Mouse (Mus musculus) gastrocnemius, postnatal 36 days (tissue): ENCODE results near the gene Arl5c. TPM values are rescaled to one million over a fixed set of nuclear protein-coding genes. Genes with fewer than 3 reads are reported as not detected.

Experiments used
- DNase-seq, 2 experiments: peaks; one replicate each; pipeline ENCODE4 v3.0.0; 2022
- intact Hi-C: fragments of 180-260 bp; cut with DNase I; formaldehyde crosslinking; loops from one replicate; pipeline ENCODE4 v1.15.1; 2025
- total RNA-seq, 2 experiments: library from RNA; stranded (reverse); gene quantifications; 2 replicates each; pipeline ENCODE4 v1.2.3; 2021

Arl5c gene
- total RNA-seq, 2 experiments from 2014 or later = 0.32 to 0.79 TPM

GRCm38 (mm10) chr11:98020710-98021109 is 24.7 kb upstream of the Arl5c start:
- intact Hi-C loops = no loop called here
- DNase-seq = no peak

- intact Hi-C loops = no loop called here
These were observed 24.1 kb upstream of the Arl5c start for GRCm38 (mm10) chr11:98019883-98020610.

GRCm38 (mm10) chr11:98018858-98019641 is 23.1 kb upstream of the Arl5c start:
- DNase-seq = peak in 1 of 2 experiments; percentile 33
- intact Hi-C loops = no loop called here

More at GRCm38 (mm10) chr11:98019883-98020610, 24.1 kb upstream of the Arl5c start:
- DNase-seq = no peak

GRCm38 (mm10) chr11:98018222-98018621 is 22.2 kb upstream of the Arl5c start:
- peak; percentile 36 to 45 for DNase-seq
- intact Hi-C loops = no loop called here

- intact Hi-C loops = no loop called here
- peak; percentile 35 to 37 for DNase-seq
These were observed 20.8 kb upstream of the Arl5c start for GRCm38 (mm10) chr11:98016824-98017223.

GRCm38 (mm10) chr11:98016177-98016576 is 20.2 kb upstream of the Arl5c start:
- intact Hi-C loops = no loop called here
- DNase-seq = no peak

GRCm38 (mm10) chr11:98012831-98013230 is 16.9 kb upstream of the Arl5c start:
- no peak for DNase-seq
- intact Hi-C loops = no loop called here

GRCm38 (mm10) chr11:98011716-98012115 is 15.7 kb upstream of the Arl5c start:
- intact Hi-C loops = no loop called here
- no peak for DNase-seq

GRCm38 (mm10) chr11:98008087-98008486 is 12.1 kb upstream of the Arl5c start:
- intact Hi-C loops = no loop called here
- no peak for DNase-seq

GRCm38 (mm10) chr11:98005686-98006085 is 9.7 kb upstream of the Arl5c start:
- DNase-seq = peak in 1 of 2 experiments; percentile 63
- intact Hi-C loops = no loop called here

GRCm38 (mm10) chr11:98005076-98005475 is 9.1 kb upstream of the Arl5c start:
- intact Hi-C loops = no loop called here
- DNase-seq = no peak

- intact Hi-C loops = no loop called here
- DNase-seq = no peak
These were observed 8.2 kb upstream of the Arl5c start for GRCm38 (mm10) chr11:98004161-98004560.

GRCm38 (mm10) chr11:98003171-98003671 is 7.2 kb upstream of the Arl5c start:
- no peak for DNase-seq
- intact Hi-C loops = no loop called here

GRCm38 (mm10) chr11:98002627-98003026 is 6.6 kb upstream of the Arl5c start:
- intact Hi-C loops = no loop called here
- DNase-seq = peak; percentile 69 to 75

GRCm38 (mm10) chr11:98001986-98002385 is 6.0 kb upstream of the Arl5c start:
- intact Hi-C loops = no loop called here
- DNase-seq = no peak

GRCm38 (mm10) chr11:98001351-98001824 is 5.4 kb upstream of the Arl5c start:
- intact Hi-C loops = no loop called here
- DNase-seq = no peak

- intact Hi-C loops = no loop called here
- no peak for DNase-seq
These were observed 4.6 kb upstream of the Arl5c start for GRCm38 (mm10) chr11:98000378-98001140.

- intact Hi-C loops = no loop called here
These were observed 3.8 kb upstream of the Arl5c start for GRCm38 (mm10) chr11:97999748-98000147.

GRCm38 (mm10) chr11:97998898-97999608 is 3.1 kb upstream of the Arl5c start:
- no peak for DNase-seq
- intact Hi-C loops = no loop called here

More at GRCm38 (mm10) chr11:97999748-98000147, 3.8 kb upstream of the Arl5c start:
- DNase-seq = no peak
